Mouse (Mus musculus): Measurements from ENCODE around the gene Tuba4a. TPM values are rescaled to one million over a fixed set of nuclear protein-coding genes. Genes with fewer than 3 reads are reported as not detected.

The Tuba4a gene
- polyA plus RNA-seq (2017; shearing (Covaris generic)): 316 TPM

DNA sequence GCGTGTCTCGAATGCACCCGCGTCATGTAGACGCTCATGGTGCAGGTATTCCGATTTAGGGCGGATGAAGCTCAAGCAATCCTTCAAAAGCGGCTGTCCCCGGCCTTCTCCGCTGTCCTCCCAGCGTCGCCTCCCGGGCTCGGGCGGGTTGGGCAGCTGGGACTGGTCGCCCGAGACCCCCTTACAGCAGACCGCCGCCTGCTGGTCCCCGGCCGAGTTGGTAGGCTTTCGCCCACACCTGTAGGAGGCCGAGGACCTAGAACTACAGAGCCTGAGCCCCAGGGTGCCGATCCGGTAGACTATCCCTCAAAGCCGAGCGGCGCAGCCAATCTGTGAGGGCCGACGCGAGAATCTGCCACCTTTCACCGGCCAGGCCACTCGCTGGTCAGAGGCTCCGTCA is at the start of gene Tuba4a:
Gene Tuba4a, minus strand, starts transcription at position 335 of the 400 bp plus-strand sequence.

DNA sequence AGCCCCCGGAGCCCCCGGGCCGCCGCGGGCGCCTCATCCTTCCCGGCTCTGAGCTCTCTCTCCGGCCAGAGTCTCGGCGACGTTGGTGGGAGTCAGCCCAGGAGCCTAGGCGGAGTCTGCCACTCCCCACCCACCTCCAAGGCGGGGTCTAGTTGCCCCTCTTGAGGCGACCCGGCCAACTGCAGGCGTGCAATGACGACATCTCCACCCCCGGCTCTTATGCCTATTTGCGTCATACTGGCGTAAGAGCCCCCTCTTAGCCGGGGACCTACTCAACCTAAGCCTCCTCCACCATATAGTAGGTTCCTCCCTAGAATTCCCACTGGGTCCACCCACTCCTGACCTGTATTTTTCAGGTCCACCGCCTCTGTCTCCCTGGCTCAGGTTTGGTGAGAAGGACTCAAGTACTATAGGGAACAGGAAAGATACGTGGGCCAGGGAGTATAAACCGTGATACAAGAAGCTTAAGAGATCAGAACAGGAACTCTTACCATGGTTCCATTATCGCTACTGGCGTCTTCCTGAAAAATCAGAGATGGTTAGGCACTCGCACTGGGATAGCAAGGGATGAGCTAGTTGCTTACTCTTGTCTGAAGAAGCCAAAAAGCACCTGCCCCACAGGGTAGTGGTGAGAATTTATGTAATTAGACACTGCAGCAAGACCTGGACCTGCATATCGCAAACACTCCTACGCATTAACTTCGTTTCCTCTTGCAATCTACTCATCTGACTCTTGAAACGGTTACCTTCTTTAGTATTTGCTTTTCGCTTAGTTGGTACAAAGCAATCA is 44.6 kb upstream of the Tuba4a start, which contains the start of gene Ptprn:
Gene Ptprn, minus strand, starts transcription at position 412 of the 790 bp plus-strand sequence.

DNA sequence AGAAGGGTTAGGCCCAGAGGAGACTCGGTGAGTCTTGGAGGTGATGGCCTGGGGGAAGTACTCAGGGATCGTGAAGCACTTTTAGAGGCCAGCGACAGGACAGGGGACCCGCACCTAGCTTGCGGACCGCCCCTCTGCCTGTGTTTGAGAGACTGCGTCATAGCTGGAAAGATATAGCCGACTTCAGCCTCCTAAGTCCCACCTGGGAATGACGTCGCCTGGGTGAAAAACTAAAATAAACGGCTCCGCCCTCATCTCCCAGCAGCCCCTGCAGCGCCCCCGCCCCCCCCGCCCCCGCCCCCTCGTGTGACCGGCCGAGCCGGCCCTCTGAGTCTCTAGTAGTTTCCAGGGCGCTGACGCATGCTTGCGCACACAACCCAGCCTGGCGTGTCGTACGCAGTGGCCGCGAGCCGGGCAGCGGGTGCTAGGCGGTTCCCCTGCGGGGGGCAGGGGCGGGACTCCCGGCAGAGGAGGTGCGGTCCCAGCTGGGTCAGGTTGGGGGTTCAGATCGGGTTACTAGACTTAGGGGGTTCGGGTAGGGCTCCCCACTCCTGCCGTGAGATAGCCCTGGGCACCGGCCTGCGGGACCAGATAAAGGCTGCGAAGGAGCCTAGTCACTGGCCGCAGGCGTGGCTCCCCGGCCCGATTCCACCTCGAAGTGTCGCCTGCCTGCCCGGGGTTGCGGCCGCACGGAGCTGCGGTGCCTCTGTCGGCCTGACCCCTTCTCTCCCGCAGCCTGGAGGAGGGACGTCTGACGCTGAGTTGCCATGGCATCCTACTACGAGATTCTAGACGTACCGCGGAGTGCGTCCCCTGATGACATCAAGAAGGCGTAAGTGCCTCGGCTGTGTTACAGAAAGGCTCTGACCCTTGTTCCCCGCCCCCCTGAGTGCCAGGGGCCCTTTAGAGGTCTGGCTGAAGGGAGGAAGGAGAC is 16.7 kb upstream of the Tuba4a start, which contains the start of gene Dnajb2:
Gene Dnajb2, plus strand, starts transcription at position 290 of the 934 bp plus-strand sequence.

DNA sequence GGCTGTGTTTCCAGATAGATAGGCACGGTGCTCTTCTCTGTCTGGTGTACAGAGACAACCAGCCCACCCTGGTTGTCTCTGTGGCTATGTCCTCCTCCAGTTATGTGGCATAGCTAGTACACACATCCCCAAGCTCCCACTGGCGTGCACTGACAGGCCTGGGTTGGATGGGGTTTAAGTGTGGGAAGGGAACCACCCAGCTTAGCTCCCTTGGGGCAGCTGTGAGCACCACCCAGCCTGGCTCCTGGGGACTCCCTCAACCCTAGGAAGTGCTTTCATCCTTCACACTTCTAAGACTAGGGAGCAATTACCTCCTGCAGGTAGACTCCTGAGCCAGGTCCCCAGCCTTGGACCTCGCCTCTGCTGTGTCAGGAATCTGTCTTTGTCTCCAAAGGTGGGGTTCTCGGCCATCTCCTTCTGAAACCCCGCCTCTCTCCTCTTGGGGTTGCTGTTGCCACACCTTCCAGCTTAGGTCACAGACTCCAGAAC is 12.0 kb upstream of the Tuba4a start, which contains the start of gene A630095N17Rik:
Gene A630095N17Rik, minus strand, starts transcription at position 439 of the 489 bp plus-strand sequence.

DNA sequence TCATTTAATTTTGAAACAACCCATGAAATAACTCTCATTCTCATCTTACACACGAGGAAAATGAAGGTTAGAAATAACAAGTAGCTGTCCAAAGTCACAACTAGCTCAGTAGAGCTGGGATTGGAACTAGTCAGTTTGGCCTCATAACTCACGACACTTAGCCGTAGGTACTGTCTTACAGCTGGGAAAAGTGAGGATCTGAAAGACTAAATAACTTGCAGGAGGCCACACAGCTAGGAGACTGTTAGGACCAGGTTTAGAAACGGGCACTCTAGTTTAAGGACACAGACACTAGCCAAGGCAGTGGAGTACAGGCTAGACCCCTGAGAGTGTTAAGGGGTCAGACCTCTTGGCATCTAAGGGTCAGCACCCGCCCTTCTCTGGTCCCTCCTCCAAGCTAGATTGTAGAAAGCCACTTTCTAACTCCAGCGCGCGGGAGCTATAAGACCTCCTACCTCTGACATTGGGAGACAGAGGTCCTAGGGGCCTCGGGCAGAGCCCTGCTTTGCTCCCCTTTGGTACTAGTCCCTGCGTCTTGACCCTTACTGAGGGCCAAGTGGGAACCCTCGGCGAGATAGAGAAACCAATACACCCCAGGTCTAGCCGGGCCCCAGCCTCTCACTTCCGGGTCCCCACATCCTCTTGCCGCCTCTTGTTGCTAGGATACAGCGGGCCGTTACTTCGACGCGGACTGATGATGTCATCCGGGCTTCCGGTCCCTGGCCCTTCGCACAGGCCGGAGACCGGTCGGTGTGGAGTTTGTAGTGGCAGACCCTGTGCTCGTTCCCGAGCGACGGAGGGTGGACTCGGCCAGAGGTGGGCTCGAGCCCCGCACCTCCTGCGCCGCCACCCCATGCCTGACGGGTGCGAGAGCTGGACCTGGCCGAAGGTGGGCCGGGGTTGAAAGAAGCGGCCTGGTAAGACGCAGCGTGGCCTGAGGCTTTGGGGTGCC is 9.3 kb downstream of the Tuba4a start, which contains the start of the genes Glb1l and Stk16:
Gene Glb1l, minus strand, starts transcription at position 678 of the 952 bp plus-strand sequence.
Gene Stk16, plus strand, starts transcription at position 703 of the 952 bp plus-strand sequence.

DNA sequence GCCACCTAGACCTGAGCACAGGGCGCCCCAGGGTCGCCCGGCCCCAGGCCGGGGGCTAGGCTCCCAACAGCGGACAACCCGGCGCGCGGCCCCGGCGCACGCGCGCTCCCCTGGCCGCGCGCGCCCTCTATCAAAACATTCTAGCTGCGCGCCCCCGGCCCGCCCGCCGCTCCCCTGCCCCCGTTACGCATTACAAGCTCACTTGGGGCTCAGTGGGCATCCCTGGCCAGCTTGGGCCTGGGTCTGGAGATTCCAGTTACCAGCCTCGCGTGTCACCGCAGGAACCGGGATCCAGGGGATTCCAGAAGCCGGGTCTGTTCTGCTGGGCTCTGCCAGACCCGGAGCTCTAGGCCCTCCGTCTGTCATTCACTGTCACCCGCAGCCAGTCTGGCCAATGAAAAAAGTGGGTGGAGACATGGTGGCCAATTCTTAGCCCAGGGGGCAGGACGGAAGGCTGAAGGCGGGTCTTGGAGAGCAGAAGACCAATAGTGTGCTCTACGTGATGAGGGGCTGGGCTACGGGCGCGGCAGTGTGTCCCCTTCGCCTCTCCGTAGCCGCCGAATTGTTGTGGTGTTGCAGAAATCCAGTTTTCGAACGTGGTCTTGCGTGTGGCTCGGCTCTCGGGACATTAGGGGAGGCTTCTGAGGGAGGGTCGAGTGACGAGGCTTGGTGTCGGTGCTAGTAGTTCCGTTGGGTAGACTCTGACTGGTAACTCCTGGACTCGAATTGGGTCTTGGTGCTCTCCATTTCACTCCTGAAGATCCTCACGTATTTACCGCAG is 27.9 kb downstream of the Tuba4a start, which contains the start of the genes Ankzf1 and Atg9a:
Gene Ankzf1, plus strand, starts transcription at position 530 of the 781 bp plus-strand sequence.
Gene Atg9a, minus strand, starts transcription at position 575 of the 781 bp plus-strand sequence.

DNA sequence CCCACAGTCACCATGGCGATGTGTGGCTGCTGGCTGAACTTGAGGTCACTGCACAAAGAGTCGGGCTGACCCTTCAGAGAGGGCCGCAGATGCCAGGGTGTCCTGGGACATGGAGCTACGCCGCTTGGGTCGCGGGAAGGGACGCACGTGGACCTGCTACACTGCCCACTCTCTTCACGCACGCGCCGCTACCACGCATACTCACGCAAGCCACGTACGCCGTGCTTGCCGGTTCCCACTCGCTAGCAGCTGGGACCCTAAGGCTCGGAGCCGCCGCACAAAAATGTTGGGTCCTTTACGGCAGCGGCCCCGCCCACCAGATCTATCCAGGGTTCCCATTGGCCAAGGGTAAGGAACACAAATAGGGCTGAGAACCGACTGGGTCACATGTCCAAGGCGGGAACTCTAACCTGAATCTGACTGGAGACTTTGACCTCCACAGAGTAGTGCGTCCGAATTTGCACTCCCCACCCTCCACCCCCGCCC is 39.5 kb downstream of the Tuba4a start, which contains the start of gene Abcb6:
Gene Abcb6, minus strand, starts transcription at position 288 of the 486 bp plus-strand sequence.

DNA sequence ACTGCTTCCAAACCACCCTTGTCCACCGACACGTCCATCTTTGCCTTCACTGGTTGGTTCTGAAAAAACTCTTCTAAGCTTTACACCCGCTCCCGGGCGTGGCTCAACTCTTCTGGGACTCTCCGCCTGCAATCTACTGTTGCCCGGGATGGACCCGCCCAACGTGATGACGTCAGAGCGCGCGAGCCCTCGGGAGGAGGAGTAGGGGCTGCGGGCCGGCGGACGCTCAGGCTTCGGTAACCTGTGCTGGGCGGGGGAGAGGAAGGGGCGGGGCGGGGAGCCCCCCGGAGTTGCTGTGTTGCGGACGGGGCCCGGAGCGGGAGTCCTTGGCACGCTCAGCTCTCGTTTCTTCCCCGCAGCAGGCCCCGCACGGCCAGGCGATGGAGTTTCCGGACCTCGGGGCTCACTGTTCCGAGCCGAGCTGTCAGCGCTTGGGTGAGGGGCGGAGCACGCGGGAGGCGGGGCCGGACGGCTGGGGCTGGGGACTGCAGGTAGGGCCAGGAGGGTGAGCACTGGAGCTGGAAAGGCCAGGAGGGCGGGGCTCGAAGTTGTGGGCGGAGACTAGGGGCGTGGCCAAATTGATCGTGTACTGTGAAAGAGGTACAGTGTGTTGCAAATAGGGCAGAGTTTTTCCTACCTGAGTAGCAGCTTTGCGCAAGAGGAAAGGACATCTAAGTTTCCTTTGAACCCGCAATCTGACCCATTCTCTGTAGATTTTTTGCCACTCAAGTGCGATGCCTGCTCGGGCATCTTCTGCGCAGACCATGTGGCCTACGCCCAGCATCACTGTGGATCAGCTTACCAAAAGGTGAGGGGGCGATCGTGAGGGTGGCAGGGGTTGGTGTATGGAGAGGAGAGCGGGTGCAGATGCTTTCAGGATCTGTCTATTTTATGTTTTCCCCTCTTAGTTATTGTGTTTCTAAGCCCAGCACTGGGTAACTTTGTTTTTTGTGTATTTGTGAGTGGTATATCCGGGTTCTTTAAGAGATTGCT is 50.9 kb downstream of the Tuba4a start, which contains the start of gene Zfand2b:
Gene Zfand2b, plus strand, starts transcription at position 175 of the 993 bp plus-strand sequence.

Other genes starting within 250 kb of the Tuba4a start
- 8.1 TPM for gene Nhej1, start 94.7 kb downstream of the Tuba4a start, polyA plus RNA-seq (2017; shearing (Covaris generic))
- 0.25 TPM for gene Slc23a3, start 86.0 kb downstream of the Tuba4a start, polyA plus RNA-seq (2017; shearing (Covaris generic))
- gene Cnppd1, start 77.2 kb downstream of the Tuba4a start, polyA plus RNA-seq (2017; shearing (Covaris generic)): 178 TPM
- 113 TPM for gene Retreg2, start 77.1 kb downstream of the Tuba4a start, polyA plus RNA-seq (2017; shearing (Covaris generic))
- gene Zfand2b, start 51.2 kb downstream of the Tuba4a start, polyA plus RNA-seq (2017; shearing (Covaris generic)): 78.5 TPM
- 4.5 TPM for gene Abcb6, start 39.5 kb downstream of the Tuba4a start, polyA plus RNA-seq (2017; shearing (Covaris generic))
- 46.2 TPM for gene Ankzf1, start 27.7 kb downstream of the Tuba4a start, polyA plus RNA-seq (2017; shearing (Covaris generic))
- gene Atg9a, start 27.7 kb downstream of the Tuba4a start, polyA plus RNA-seq (2017; shearing (Covaris generic)): 24.9 TPM
- 15.6 TPM for gene Glb1l, start 9.1 kb downstream of the Tuba4a start, polyA plus RNA-seq (2017; shearing (Covaris generic))
- gene Stk16, start 9.0 kb downstream of the Tuba4a start, polyA plus RNA-seq (2017; shearing (Covaris generic)): 104 TPM
- 0.85 TPM for gene A630095N17Rik, start 12.2 kb upstream of the Tuba4a start, polyA plus RNA-seq (2017; shearing (Covaris generic))
- gene Dnajb2, start 16.5 kb upstream of the Tuba4a start, polyA plus RNA-seq (2017; shearing (Covaris generic)): 25.5 TPM
- 0.43 TPM for gene Ptprn, start 44.6 kb upstream of the Tuba4a start, polyA plus RNA-seq (2017; shearing (Covaris generic))
- gene Resp18, start 58.5 kb upstream of the Tuba4a start, polyA plus RNA-seq (2017; shearing (Covaris generic)): not detected
- 78.1 TPM for gene Dnpep, start 98.1 kb upstream of the Tuba4a start, polyA plus RNA-seq (2017; shearing (Covaris generic))
- gene Des, start 140.5 kb upstream of the Tuba4a start, polyA plus RNA-seq (2017; shearing (Covaris generic)): 0.34 TPM
- 0.59 TPM for gene Speg, start 155.4 kb upstream of the Tuba4a start, polyA plus RNA-seq (2017; shearing (Covaris generic))
- 90.4 TPM for gene Gmppa, start 216.1 kb upstream of the Tuba4a start, polyA plus RNA-seq (2017; shearing (Covaris generic))
- not detected for gene Asic4, start 230.6 kb upstream of the Tuba4a start, polyA plus RNA-seq (2017; shearing (Covaris generic))

Measured in CD4-positive, CD25-positive, alpha-beta regulatory T cell (primary cell).